Mouse (Mus musculus): ENCODE data around the gene Dhx37. TPM values are rescaled to one million over a fixed set of nuclear protein-coding genes. Genes with fewer than 3 reads are reported as not detected.

The Dhx37 gene
- polyA plus RNA-seq, 1 experiment from 2014 or later, result 12.8 TPM

- Histone ChIP-seq H3K27me3 (ENCODE audit: control insufficient read depth, insufficient read depth, low read depth, low read length) (no peaks in the 10 kb centered on the region), H3K9me3 (replicated peaks; ENCODE audit: control insufficient read depth, low read length, poor library complexity, severe bottlenecking) (no peaks in the 10 kb centered on the region), H3K4me3 (ENCODE audit: low read depth, low read length) (no peak overlapping the region), H3K36me3 (ENCODE audit: control insufficient read depth, insufficient read depth, low read length) (no peaks in the 10 kb centered on the region), H3K27ac (ENCODE audit: low read length) (no peak overlapping the region), H3K4me1 (ENCODE audit: control insufficient read depth, insufficient read depth, low read length) (peaks cover 15% of the 10 kb centered on the region), H3K4me2 (ENCODE audit: low read length) (no peak overlapping the region), H3K9ac (ENCODE audit: low read depth, low read length) (no peak overlapping the region)
- ATAC-seq, result no peak
- WGBS, result 66% methylated on average over 14 of the region's 14 CpGs
These were observed 25.9 kb downstream of the Dhx37 start for GRCm38 (mm10) chr5:125407910-125408575.

DNA sequence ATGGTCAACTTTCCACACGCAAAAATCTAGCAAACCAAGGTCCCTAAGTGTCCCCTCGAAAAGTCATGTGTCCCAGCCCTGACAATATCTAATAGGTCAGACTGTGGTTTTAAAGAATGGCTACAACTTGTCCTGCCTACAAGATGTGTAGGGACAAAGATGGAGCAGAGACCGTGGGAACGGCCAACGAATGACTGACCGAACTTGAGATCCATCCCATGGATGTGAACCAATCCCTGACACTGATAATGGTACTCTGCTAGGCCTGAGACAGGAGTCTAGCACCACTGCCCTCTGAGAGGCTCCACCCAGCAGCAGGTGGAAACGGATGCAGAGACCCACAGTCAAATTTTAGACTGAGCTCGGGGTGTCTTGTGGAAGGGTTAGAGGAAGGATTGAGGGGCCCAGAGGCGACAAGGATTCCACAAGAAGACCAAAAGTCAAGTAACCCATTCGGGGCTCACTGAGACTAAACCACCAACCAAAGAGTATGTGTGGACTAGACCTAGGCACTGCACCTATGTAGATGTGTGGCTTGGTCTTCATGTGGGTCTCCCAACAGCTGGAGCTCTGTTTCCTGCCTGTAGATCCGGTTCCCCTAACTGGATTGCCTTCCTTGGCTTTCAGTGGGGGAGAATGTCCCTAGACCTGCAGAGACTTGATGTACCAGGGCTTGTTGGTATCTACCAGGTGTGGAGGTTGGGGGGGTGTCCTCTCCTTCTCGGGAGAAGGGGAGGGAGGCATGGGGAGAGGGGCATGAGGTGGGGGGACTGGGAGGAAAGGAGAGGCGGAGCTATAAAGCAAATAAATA lies 26.7 kb downstream of the Dhx37 start:
- 56% methylated on average over 13 of the region's 13 CpGs for WGBS
- H3K9ac ChIP-seq (ENCODE audit: low read depth, low read length), result peak overlapping the region; percentile 64; the same call in 1 of the 2 replicates
- H3K4me2 ChIP-seq (ENCODE audit: low read length), result peak overlapping the region; percentile 85
- peaks cover 15% of the 10 kb centered on the region for H3K4me1 ChIP-seq (ENCODE audit: control insufficient read depth, insufficient read depth, low read length)
- no peak for ATAC-seq
- no peaks in the 10 kb centered on the region for H3K9me3 ChIP-seq (replicated peaks; ENCODE audit: control insufficient read depth, low read length, poor library complexity, severe bottlenecking)
- peak overlapping the region; percentile 53 for H3K4me3 ChIP-seq (ENCODE audit: low read depth, low read length)
- no peaks in the 10 kb centered on the region for H3K36me3 ChIP-seq (ENCODE audit: control insufficient read depth, insufficient read depth, low read length)
- H3K27me3 ChIP-seq (ENCODE audit: control insufficient read depth, insufficient read depth, low read depth, low read length), result no peaks in the 10 kb centered on the region
- H3K27ac ChIP-seq (ENCODE audit: low read length), result peak overlapping the region; percentile 87

DNA sequence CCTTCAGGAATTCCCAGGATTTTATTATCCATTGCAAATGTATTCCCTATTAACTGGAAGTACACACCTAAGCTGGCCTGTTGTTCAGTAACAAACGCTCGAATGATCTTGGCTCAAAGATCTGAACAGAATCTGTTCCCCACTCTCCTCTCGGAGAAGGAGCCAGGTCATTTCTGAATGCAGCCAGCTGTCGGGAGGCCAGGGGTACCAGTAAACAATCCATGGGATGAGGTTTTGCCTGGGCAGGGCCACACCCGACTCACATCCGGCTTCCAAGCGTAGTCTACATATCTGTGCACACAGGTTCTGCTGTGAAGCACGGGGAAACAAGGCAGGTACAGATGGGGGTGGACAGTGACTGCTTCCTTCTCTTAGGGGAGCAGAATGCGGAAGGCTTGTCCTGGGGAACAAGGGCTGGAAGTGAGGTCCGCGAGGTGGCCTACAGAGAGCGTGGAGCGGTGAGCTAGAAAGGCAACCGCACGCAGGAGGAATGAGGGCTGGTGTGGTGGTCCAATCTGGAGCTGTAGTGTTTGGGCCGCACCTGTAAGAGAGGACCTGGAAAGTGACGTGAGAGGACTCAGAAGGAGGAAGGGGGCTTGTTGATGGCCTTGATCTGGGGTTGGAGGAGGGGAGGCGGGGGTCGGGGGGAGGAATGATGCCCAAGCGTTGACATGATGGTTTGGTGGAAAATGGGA lies 27.5 kb downstream of the Dhx37 start:
- H3K27ac ChIP-seq (ENCODE audit: low read length), result peak overlapping the region; percentile 87
- peak overlapping the region; percentile 64 for H3K9ac ChIP-seq (ENCODE audit: low read depth, low read length)
- no peaks in the 10 kb centered on the region for H3K9me3 ChIP-seq (replicated peaks; ENCODE audit: control insufficient read depth, low read length, poor library complexity, severe bottlenecking)
- H3K4me1 ChIP-seq (ENCODE audit: control insufficient read depth, insufficient read depth, low read length), result peaks cover 15% of the 10 kb centered on the region
- H3K27me3 ChIP-seq (ENCODE audit: control insufficient read depth, insufficient read depth, low read depth, low read length), result no peaks in the 10 kb centered on the region
- peak overlapping the region; percentile 85 for H3K4me2 ChIP-seq (ENCODE audit: low read length)
- no peaks in the 10 kb centered on the region for H3K36me3 ChIP-seq (ENCODE audit: control insufficient read depth, insufficient read depth, low read length)
- H3K4me3 ChIP-seq (ENCODE audit: low read depth, low read length), result peak overlapping the region; percentile 53
- ATAC-seq, result peak; percentile 23; the same call in 1 of the 2 replicates
- under 1% methylated on average over 20 of the region's 20 CpGs for WGBS

DNA sequence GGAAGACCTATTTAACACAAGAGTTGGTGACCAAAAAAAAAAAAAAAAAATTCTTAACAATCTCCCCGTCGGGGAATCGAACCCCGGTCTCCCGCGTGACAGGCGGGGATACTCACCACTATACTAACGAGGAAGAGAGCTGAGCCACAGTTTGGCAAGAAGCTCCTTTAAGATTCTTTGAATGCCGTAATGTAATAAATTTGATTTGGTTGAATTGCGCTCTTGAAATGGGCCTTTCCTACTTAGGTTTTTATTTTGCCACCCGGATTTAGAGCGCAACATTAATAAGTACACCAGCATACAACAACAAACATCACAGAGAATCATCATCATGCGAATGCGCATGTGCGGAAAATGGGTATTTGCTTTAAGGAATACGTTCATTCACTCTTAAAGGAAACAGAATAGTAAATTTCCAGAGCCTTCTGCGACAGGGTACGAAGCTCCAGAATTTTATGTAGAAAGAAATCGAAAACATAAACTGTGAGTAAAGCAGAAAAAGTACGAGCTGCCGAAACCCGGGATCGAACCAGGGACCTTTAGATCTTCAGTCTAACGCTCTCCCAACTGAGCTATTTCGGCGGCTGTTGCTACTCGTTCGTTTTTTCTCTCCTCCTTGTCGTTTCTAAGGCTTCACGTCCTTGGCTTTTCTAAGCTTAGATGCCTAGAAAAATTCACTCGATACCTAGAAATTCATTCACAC lies 28.2 kb downstream of the Dhx37 start:
- Histone ChIP-seq H3K4me1 (ENCODE audit: control insufficient read depth, insufficient read depth, low read length) (peaks cover 15% of the 10 kb centered on the region), H3K9me3 (replicated peaks; ENCODE audit: control insufficient read depth, low read length, poor library complexity, severe bottlenecking) (no peaks in the 10 kb centered on the region), H3K36me3 (ENCODE audit: control insufficient read depth, insufficient read depth, low read length) (no peaks in the 10 kb centered on the region), H3K27ac (ENCODE audit: low read length) (peak overlapping the region; percentile 87), H3K9ac (ENCODE audit: low read depth, low read length) (peak overlapping the region; percentile 71), H3K27me3 (ENCODE audit: control insufficient read depth, insufficient read depth, low read depth, low read length) (no peaks in the 10 kb centered on the region), H3K4me2 (ENCODE audit: low read length) (peak overlapping the region; percentile 85), H3K4me3 (ENCODE audit: low read depth, low read length) (peak overlapping the region; percentile 53)
- ATAC-seq, result peak; percentile 62
- WGBS, result under 1% methylated on average over 31 of the region's 31 CpGs

DNA sequence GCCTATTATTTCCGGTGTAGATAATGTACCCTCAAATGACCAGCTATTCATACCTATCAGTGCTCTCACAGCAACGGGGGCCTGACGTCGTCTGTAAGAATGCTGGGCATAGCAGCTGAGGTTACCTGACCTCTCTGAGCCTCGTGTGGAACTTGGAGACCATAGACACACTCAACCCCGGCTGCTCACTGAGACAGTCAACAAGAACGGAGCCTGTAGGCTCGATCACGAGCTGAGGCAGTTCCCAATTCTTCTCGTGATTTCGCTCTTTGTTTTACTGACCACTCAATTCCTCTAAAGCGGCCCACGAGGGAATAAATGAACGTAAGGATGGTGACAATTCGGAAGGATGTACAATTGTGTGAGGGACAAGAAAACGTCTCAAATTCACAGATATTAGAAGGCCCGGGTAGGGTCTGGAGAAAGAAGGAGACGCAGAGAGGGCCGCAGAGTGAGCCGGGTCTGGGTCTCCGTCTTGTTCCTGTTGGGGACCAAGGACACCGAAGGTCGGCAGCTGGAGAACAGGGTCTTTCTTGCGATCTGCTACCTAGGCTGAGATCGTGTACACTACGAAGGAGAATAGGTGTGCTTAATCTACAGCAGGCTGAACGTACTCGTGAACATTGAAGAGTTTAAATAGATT lies 28.9 kb downstream of the Dhx37 start:
- no peaks in the 10 kb centered on the region for H3K9me3 ChIP-seq (replicated peaks; ENCODE audit: control insufficient read depth, low read length, poor library complexity, severe bottlenecking)
- no peaks in the 10 kb centered on the region for H3K27me3 ChIP-seq (ENCODE audit: control insufficient read depth, insufficient read depth, low read depth, low read length)
- peak overlapping the region; percentile 53 for H3K4me3 ChIP-seq (ENCODE audit: low read depth, low read length)
- under 1% methylated on average over 28 of the region's 28 CpGs for WGBS
- H3K4me2 ChIP-seq (ENCODE audit: low read length), result peak overlapping the region; percentile 75
- peak overlapping the region; percentile 87 for H3K27ac ChIP-seq (ENCODE audit: low read length)
- peak overlapping the region; percentile 71 for H3K9ac ChIP-seq (ENCODE audit: low read depth, low read length)
- ATAC-seq, result peak; percentile 36
- H3K4me1 ChIP-seq (ENCODE audit: control insufficient read depth, insufficient read depth, low read length), result peaks cover 15% of the 10 kb centered on the region
- no peaks in the 10 kb centered on the region for H3K36me3 ChIP-seq (ENCODE audit: control insufficient read depth, insufficient read depth, low read length)

DNA sequence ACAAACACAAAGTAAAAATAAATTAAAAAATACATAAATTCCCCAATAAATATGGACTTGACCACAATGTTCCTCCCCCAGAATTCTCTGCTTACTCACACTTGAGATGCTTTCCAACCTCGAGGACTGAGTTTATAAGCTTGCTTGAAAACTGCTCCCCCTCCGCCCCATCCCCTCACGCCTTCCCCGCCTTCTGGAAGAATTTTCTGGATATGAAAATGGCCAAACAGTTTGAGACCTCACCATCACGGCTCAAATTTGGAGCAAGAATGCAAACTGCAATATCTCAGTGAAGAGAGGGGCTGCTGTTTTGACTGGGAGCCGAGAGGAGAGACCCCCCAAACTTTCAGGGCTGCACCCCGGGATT lies 29.4 kb downstream of the Dhx37 start:
- Histone ChIP-seq H3K4me1 (ENCODE audit: control insufficient read depth, insufficient read depth, low read length) (peaks cover 15% of the 10 kb centered on the region), H3K4me3 (ENCODE audit: low read depth, low read length) (peak overlapping the region; percentile 53), H3K4me2 (ENCODE audit: low read length) (peak overlapping the region; percentile 75), H3K9me3 (replicated peaks; ENCODE audit: control insufficient read depth, low read length, poor library complexity, severe bottlenecking) (no peaks in the 10 kb centered on the region), H3K9ac (ENCODE audit: low read depth, low read length) (peak overlapping the region; percentile 71), H3K36me3 (ENCODE audit: control insufficient read depth, insufficient read depth, low read length) (no peaks in the 10 kb centered on the region), H3K27ac (ENCODE audit: low read length) (peak overlapping the region; percentile 87), H3K27me3 (ENCODE audit: control insufficient read depth, insufficient read depth, low read depth, low read length) (no peaks in the 10 kb centered on the region)
- WGBS, result under 1% methylated on average over 7 of the region's 7 CpGs
- ATAC-seq, result no peak

DNA sequence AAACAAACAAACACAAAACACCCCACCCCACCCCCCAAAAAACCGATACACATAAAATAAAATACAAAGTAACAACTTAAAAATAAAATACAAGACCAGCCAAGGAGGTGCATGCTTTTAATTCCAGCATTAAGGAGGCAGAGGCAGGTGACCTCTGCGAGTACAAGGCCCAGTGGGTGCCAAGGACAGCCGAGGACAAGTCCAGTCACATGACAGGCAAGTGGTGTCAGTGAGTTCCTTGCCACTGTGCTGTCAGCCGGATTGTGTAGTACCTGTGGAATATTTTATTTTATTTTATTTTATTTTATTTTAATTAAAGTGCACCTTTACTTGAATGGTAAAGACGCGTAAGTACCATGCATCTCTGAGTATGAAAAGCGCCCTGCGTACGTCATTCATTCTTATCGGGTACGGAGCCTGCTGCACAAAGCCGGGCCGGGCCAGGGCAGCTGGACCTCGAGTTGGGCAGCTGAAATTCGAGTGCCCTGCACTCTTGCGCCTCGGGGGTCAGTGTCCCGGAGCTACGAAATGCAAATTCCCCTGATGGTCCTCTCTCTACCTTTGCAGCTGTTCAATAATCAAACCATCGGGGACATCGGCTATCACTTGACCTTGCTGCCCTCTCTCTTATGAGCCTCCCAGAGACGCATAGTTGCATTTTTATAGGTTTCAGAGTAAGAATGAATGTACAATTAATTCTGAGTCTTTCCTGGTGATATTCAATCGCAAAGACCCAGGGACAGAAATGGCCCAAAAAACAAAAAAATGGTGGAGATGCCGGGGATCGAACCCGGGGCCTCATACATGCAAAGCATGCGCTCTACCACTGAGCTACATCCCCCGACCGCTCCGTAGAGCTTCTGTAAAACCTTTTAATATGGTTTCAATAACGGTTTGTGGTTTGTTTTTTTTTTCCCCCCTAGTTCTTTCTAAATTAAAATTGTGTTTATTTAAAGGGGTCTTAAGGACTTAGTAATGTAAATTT lies 30.1 kb downstream of the Dhx37 start:
- Histone ChIP-seq H3K4me3 (ENCODE audit: low read depth, low read length) (peak overlapping the region; percentile 39), H3K36me3 (ENCODE audit: control insufficient read depth, insufficient read depth, low read length) (no peaks in the 10 kb centered on the region), H3K4me2 (ENCODE audit: low read length) (peak overlapping the region; percentile 67), H3K27me3 (ENCODE audit: control insufficient read depth, insufficient read depth, low read depth, low read length) (no peaks in the 10 kb centered on the region), H3K9ac (ENCODE audit: low read depth, low read length) (peak overlapping the region; percentile 61), H3K4me1 (ENCODE audit: control insufficient read depth, insufficient read depth, low read length) (peaks cover 15% of the 10 kb centered on the region), H3K27ac (ENCODE audit: low read length) (peak overlapping the region; percentile 76), H3K9me3 (replicated peaks; ENCODE audit: control insufficient read depth, low read length, poor library complexity, severe bottlenecking) (no peaks in the 10 kb centered on the region)
- ATAC-seq, result peak; percentile 41; the same call in 1 of the 2 replicates
- WGBS, result 10% methylated on average over 31 of the region's 31 CpGs
